Mouse (Mus musculus) mammary gland, adult 2 months (tissue): ENCODE measurements around the gene Rabepk. TPM values are rescaled to one million over a fixed set of nuclear protein-coding genes. Genes with fewer than 3 reads are reported as not detected.

Experiments
- polyA plus RNA-seq: library from polyadenylated mRNA; depleted of rRNA; stranded (reverse); fragments of >200 nt; gene quantifications from 2 replicates; pipeline ENCODE4 v1.2.3, GENCODE M21; 2012; ENCODE audit warnings: low replicate concordance; rRNA removed

Rabepk gene
- polyA plus RNA-seq, result 27.0 and 31.9 TPM in 2 replicates

DNA sequence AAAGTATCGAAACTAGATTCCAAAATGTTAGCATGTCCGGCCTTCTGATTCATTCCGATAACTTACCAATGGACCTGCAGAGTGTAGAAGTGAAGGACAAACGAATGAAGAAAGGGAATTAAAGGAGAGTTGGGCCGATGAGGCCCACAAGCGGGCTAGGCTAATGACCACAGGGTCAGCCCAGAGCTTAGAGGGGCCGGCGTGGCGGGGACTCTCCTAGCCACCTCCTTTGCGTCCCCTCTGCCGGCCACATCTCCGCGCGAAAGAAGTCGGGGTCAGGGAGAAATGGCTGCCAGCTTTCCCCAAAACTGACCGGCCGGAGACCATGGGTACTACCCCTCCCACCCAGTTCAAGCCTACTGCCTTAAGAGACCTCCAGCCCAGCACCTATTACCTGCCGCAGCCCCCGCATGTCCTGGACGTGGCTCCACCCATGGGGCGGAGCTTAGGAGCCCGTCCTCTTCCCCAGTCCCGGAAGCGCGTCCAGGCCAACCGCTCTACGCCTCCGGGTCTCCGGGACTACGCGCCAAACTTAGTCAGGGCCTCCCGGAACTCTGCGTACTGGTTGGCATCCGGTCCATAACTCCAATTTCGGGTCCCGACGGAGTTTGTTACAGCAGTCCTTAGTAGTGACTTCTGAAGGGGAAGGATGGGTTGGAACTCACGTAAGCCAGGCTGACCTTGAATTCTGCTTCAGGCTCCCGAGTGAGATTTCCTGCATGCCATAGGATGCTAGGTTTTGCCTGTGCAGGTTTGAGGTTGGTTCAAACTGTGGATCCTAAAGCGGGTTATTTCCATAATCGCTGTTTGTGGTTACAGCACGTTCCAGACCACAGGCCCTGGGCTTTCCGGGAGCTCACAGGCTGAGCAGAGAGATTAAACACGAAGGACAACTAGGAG, at the start of gene Rabepk:
Gene Rabepk, minus strand, starts transcription at position 556 of the 900 bp plus-strand sequence.

DNA sequence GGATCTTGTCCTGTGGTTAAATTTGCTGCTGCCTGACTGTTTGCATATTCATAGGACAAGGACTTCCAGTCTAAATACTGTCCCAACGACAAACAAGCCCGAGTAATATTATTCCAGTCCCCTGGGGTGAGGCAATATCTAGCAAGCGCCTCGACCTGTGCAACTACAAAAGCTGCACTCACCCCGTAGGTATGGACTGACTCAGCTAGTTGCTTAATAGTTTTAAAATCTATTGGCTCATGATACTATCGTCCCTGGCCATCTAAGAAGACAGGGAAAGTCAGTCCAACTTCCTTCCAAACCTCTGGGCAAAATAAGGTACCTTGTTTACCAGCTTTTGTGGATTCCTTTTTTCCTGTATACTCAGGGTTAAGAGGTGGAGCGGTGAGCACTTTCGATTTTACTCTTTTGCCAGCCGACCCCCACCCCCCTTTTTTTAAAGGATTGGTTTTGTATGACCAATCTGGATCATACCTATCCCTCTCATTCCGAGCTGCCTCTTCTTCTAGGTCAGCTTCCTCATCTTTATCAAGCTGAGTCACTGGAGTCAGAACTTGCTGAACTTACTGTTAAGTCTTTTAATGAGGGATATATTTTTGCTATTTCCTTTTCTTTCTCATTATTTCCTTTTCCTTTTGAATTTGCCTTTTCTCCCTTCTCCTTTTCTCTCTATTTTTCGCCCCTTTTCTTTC, 33.2 kb upstream of the Rabepk start, which contains the start of gene Gm34653:
Gene Gm34653, plus strand, starts transcription at position 242 of the 692 bp plus-strand sequence.

GRCm38 (mm10) chr2:34825827-34826459, 26.2 kb upstream of the Rabepk start, which contains the start of gene Fbxw2:
Gene Fbxw2, minus strand, starts transcription at chr2:34826311.

GRCm38 (mm10) chr2:34771368-34772226, 28.1 kb downstream of the Rabepk start, which contains the start of gene Hspa5:
Gene Hspa5, plus strand, starts transcription at chr2:34771970.

DNA sequence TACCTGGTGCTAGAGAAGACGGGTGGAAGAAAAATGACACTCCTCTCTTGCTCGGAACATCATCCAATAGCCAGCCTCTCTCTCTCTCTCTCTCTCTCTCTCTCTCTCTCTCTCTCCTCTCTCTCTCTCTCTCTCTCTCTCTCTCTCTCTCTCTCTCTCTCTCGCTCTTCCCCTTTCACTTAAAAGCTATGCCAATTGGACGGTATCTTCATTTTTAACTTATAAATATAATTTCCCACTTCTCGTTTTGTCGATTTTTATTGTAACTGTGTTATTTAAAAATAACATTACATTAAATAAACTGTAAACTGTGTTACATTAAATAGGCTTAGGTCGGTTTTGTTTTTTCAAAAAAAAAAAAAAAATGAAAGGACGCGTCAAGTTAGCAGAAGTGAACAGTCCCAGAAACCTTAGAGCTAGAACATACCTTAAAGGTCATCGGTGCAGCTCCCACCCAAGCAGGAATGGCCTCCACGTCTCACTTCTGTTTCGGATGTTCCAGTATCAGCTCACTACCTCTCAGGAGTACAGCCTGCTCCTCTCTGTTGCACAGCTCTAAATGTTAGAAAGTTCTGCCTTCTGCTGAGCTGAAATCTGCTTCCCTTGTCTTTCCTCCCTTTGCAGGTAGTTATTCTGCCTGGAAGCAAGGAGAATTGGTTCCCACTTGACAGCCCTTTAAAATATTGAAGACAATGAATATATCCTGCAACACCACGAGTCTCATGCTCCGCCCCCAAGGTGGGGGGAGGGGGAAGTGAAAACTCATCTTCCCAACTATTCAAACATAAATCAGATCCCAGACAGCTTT, 45.0 kb downstream of the Rabepk start, which contains the start of gene Gapvd1:
Gene Gapvd1, minus strand, starts transcription at position 682 of the 808 bp plus-strand sequence.

Other genes starting within 250 kb of the Rabepk start
- 13.0 and 16.7 TPM in 2 replicates for gene Gapvd1, start 44.7 kb downstream of the Rabepk start, polyA plus RNA-seq
- gene Hspa5, start 27.9 kb downstream of the Rabepk start, polyA plus RNA-seq, result 192 and 526 TPM in 2 replicates
- 39.4 and 47.5 TPM in 2 replicates for gene Fbxw2, start 26.4 kb upstream of the Rabepk start, polyA plus RNA-seq
- gene Gm34653, start 33.1 kb upstream of the Rabepk start, polyA plus RNA-seq, result not detected in 2 replicates
- 14.7 and 27.9 TPM in 2 replicates for gene Cutal, start 74.5 kb upstream of the Rabepk start, polyA plus RNA-seq
- gene Psmd5, start 75.1 kb upstream of the Rabepk start, polyA plus RNA-seq, result 7.9 and 19.2 TPM in 2 replicates
- gene Phf19, start 114.1 kb upstream of the Rabepk start, polyA plus RNA-seq, result 2.3 and 2.4 TPM in 2 replicates
- gene Traf1, start 161.9 kb upstream of the Rabepk start, polyA plus RNA-seq, result 42.6 and 50.3 TPM in 2 replicates